8 mouse cellular contexts compared by ENCODE assay signal in the genomic region with DNA sequence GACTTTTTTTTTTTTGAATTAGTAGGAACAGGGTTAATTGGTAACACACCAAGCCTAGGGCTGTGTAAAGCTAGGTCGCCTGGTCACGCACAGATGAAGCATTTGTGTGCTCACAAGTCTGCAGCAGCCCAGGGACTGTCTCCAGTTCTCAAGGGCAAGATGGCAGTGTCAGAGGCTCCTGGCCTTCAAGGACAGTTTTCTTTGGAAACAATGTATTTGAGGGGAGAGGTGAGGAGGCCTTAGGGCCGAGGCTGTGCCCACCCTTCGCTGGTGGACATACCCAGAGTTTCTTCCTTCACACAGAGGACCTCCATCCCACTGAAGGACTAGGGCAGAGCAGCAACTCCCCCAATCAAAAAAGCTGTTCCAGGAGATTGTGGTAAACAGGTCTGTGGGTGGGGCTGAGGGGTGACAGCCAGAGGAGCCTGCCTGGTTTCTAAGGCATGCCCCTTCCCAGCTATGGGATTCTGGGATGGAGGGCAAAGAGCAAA. TPM values are rescaled to one million over a fixed set of nuclear protein-coding genes. Genes with fewer than 3 reads are reported as not detected.
A peak's percentile ranks its signal among the peaks of the same experiment; 100 is the strongest.
DNase-seq lines count a peak whose midpoint lies in the region; ATAC-seq lines count a peak whose summit lies in the region.

No protein-coding gene starts in this region.

- peak overlapping the region; percentile 38 for H3K4me3 ChIP-seq in heart, embryonic 15.5 days
- peak overlapping the region; percentile 46 for H3K4me3 ChIP-seq in limb, embryonic 10.5 days

- peaks cover 4% of the 10 kb centered on the region; the same call in 1 of the 2 replicates for H3K36me3 ChIP-seq in heart, embryonic 15.5 days
- H3K36me3 ChIP-seq in limb, embryonic 10.5 days = peaks cover 12% of the 10 kb centered on the region

- WGBS in heart, embryonic 15.5 days = 53% methylated on average over 4 of the region's 4 CpGs
- WGBS in limb, embryonic 10.5 days = 38% methylated on average over 4 of the region's 4 CpGs

- H3K27ac ChIP-seq in heart, embryonic 15.5 days = peak overlapping the region; percentile 98
- peak overlapping the region; percentile 93 for H3K27ac ChIP-seq in limb, embryonic 10.5 days

- ATAC-seq in heart, embryonic 15.5 days (replicated peaks; ENCODE audit: insufficient number of reproducible peaks, insufficient read depth, low FRiP score, low read depth) = no peak

- DNase-seq in spleen, adult 12 weeks (ENCODE audit: low spot score) = peak; percentile 56
- no peak for DNase-seq in spleen, adult 18-20 months
- peak; percentile 69 for DNase-seq in cerebellum, adult 9-10 months
- DNase-seq in limb, embryonic 10.5 days (ENCODE audit: low spot score) = peak; percentile 43
- DNase-seq in neural tube, embryonic 10.5 days (ENCODE audit: extremely low spot score, low spot score) = peak; percentile 24
- DNase-seq in layer of hippocampus, adult 9-11 months = no peak
- no peak for DNase-seq in left cerebral cortex, adult 18-20 months (ENCODE audit: low spot score in 2 of 2)

- H3K4me1 ChIP-seq in heart, embryonic 15.5 days (replicated peaks) = peaks cover 90% of the 10 kb centered on the region
- peaks cover 80% of the 10 kb centered on the region for H3K4me1 ChIP-seq in limb, embryonic 10.5 days

- peak overlapping the region; percentile 58 for H3K4me2 ChIP-seq in heart, embryonic 15.5 days

- peak overlapping the region; percentile 54 for H3K9ac ChIP-seq in heart, embryonic 15.5 days

- no peaks in the 10 kb centered on the region for H3K9me3 ChIP-seq in heart, embryonic 15.5 days (replicated peaks)
- H3K9me3 ChIP-seq in limb, embryonic 10.5 days (replicated peaks) = no peaks in the 10 kb centered on the region

- H3K27me3 ChIP-seq in heart, embryonic 15.5 days = no peaks in the 10 kb centered on the region
- no peaks in the 10 kb centered on the region for H3K27me3 ChIP-seq in limb, embryonic 10.5 days (ENCODE audit: low read depth, poor library complexity, severe bottlenecking)

RNA-seq across cellular contexts. Expression of a gene that starts 27.7 kb away (rescaled TPM):
- 25.1 and 35.1 TPM in 2 replicates for polyA plus RNA-seq in heart, embryonic 15.5 days (2015; fragmentation: Nextera tagmentation; extraction: Ambion mirVana)
- 43.5 and 48.7 TPM in 2 replicates for polyA plus RNA-seq in limb, embryonic 10.5 days (2016; fragmentation: Nextera tagmentation; extraction: Ambion mirVana)
- 10 to 100 TPM; 13.5 to 13.6 TPM for total RNA-seq in left cerebral cortex, adult 18-20 months (2021)

RNA-seq across cellular contexts. Expression of a gene that starts 30.3 kb away (rescaled TPM):
- 3.2 and 4.2 TPM in 2 replicates for polyA plus RNA-seq in heart, embryonic 15.5 days (2015; fragmentation: Nextera tagmentation; extraction: Ambion mirVana)
- polyA plus RNA-seq in limb, embryonic 10.5 days (2016; fragmentation: Nextera tagmentation; extraction: Ambion mirVana) = 1.8 TPM in 2 replicates
- total RNA-seq in left cerebral cortex, adult 18-20 months (2021) = 1 to 10 TPM; 2.3 to 3.2 TPM

RNA-seq across cellular contexts. Expression of a gene that starts 46.6 kb away (rescaled TPM):
- 1.2 and 2.0 TPM in 2 replicates for polyA plus RNA-seq in heart, embryonic 15.5 days (2015; fragmentation: Nextera tagmentation; extraction: Ambion mirVana)
- 5.2 and 5.9 TPM in 2 replicates for polyA plus RNA-seq in limb, embryonic 10.5 days (2016; fragmentation: Nextera tagmentation; extraction: Ambion mirVana)
- 1 to 10 TPM; 4.1 to 4.2 TPM for total RNA-seq in left cerebral cortex, adult 18-20 months (2021)

Comparison
In these comparisons a context has a peak if more than half of its experiments do, and no peak if none do; other contexts are left out.
1. DNase-seq: peak in spleen, adult 12 weeks (single experiment), cerebellum, adult 9-10 months (single experiment), limb, embryonic 10.5 days (single experiment) and neural tube, embryonic 10.5 days (single experiment); none in spleen, adult 18-20 months (0 of 2), layer of hippocampus, adult 9-11 months (single experiment) and left cerebral cortex, adult 18-20 months (0 of 2).